ENCODE assay signal across 9 mouse cellular contexts in genomic region chr8:94118776-94119430, GRCm38 (mm10). TPM values are rescaled to one million over a fixed set of nuclear protein-coding genes. Genes with fewer than 3 reads are reported as not detected.
DNase-seq lines count a peak whose midpoint lies in the region; ATAC-seq and TF ChIP-seq lines count a peak whose summit lies in the region.
"Had no signal": no experiment of that assay in that cellular context is flagged by ENCODE, and none has a peak within 500 bp of the region (broad histone marks: within the 10 kb centered on the region; RNA-seq: fewer than 3 reads in every experiment).

No protein-coding gene starts in this region.

- no peaks in the 10 kb centered on the region for H3K27me3 ChIP-seq in liver, postnatal 0 days (ENCODE audit: insufficient read depth, low read length)

- no peak overlapping the region for H3K4me2 ChIP-seq in liver, postnatal 0 days (ENCODE audit: low read depth, low read length)

- H3K36me3 ChIP-seq in liver, postnatal 0 days (replicated peaks; ENCODE audit: insufficient read depth, low read length), result no peaks in the 10 kb centered on the region

- peaks cover 8% of the 10 kb centered on the region; the same call in 1 of the 2 replicates for H3K4me1 ChIP-seq in liver, postnatal 0 days (ENCODE audit: insufficient read depth)

- peak; percentile 92 for ATAC-seq in liver, postnatal 0 days
- no peak for ATAC-seq in megakaryocyte, adult 5-6 weeks (ENCODE audit: poor library complexity, severe bottlenecking)

- H3K9ac ChIP-seq in liver, postnatal 0 days (replicated peaks), result no peak overlapping the region

- WGBS in liver, postnatal 0 days (ENCODE audit: insufficient replicate concordance), result 23% methylated on average over 6 of the region's 6 CpGs

- H3K27ac ChIP-seq in liver, postnatal 0 days (ENCODE audit: low read depth), result no peak overlapping the region

- no peak overlapping the region for H3K4me3 ChIP-seq in liver, postnatal 0 days (ENCODE audit: low read depth, low read length)
- H3K4me3 ChIP-seq: erythroblast, embryonic 14.5 days had no signal

- no peaks in the 10 kb centered on the region for H3K9me3 ChIP-seq in liver, postnatal 0 days (ENCODE audit: low read length)

- DNase-seq in cerebellum, adult 18-20 months, result peak; percentile 25 to 34
- no peak for DNase-seq in cerebellum, adult 8-10 months
- peak; percentile 19 for DNase-seq in forelimb bud, embryonic 11.5 days (ENCODE audit: low read depth, low spot score)
- DNase-seq in layer of hippocampus, adult 8-10 months (ENCODE audit: low spot score in 2 of 2), result peak; percentile 73 to 79
- peak; percentile 45 for DNase-seq in liver, postnatal 0 days
- peak; percentile 60 to 69 for DNase-seq in right cerebral cortex, postnatal 36 days (ENCODE audit: low spot score in 2 of 2)
- DNase-seq in urinary bladder, postnatal 14 days (ENCODE audit: low spot score), result no peak

- no peak for TF ChIP-seq CTCF in liver, postnatal 0 days (IDR thresholded peaks at IDR 0.05; ENCODE audit: low read depth)

- TF ChIP-seq EP300 in liver, postnatal 0 days (IDR thresholded peaks at IDR 0.05; ENCODE audit: low read depth), result peak; percentile 61; the same call in 1 of the 2 replicates

RNA-seq across cellular contexts. Expression of gene Mt4, which starts 18.1 kb away (rescaled TPM):
- total RNA-seq in layer of hippocampus, adult 8-10 months (2022), result not detected
- polyA plus RNA-seq in liver, postnatal 0 days (2015; fragmentation: Nextera tagmentation; extraction: Ambion mirVana), result not detected in 2 replicates
- not detected in 2 replicates for total RNA-seq in megakaryocyte, adult 5-6 weeks (2015)
- not detected in 2 replicates for total RNA-seq in megakaryocyte, adult 5-6 weeks (2017)
- polyA plus RNA-seq: erythroblast, embryonic 14.5 days had no signal

RNA-seq across cellular contexts. Expression of gene Bbs2, which starts 20.2 kb away (rescaled TPM):
- total RNA-seq in layer of hippocampus, adult 8-10 months (2022), result 10 to 100 TPM; 26.5 to 30.1 (median 27.9) TPM
- 1.5 and 1.8 TPM in 2 replicates for polyA plus RNA-seq in liver, postnatal 0 days (2015; fragmentation: Nextera tagmentation; extraction: Ambion mirVana)
- total RNA-seq in megakaryocyte, adult 5-6 weeks (2015), result 7.3 and 8.7 TPM in 2 replicates
- 4.2 and 5.0 TPM in 2 replicates for total RNA-seq in megakaryocyte, adult 5-6 weeks (2017)

RNA-seq across cellular contexts. Expression of gene Mt3, which starts 33.5 kb away (rescaled TPM):
- 1,000 to 10,000 TPM in 2 of 4 experiments, 100 to 1,000 TPM in 2; 946 to 1,303 (median 1,087) TPM for total RNA-seq in layer of hippocampus, adult 8-10 months (2022)
- polyA plus RNA-seq in liver, postnatal 0 days (2015; fragmentation: Nextera tagmentation; extraction: Ambion mirVana), result not detected in 2 replicates
- total RNA-seq in megakaryocyte, adult 5-6 weeks (2015), result not detected in 2 replicates
- not detected in 2 replicates for total RNA-seq in megakaryocyte, adult 5-6 weeks (2017)
- polyA plus RNA-seq: erythroblast, embryonic 14.5 days had no signal

RNA-seq across cellular contexts. Expression of gene Mt2, which starts 53.6 kb away (rescaled TPM):
- 1,000 to 10,000 TPM in 1 of 4 experiments, 100 to 1,000 TPM in 3; 368 to 1,095 (median 602) TPM for total RNA-seq in layer of hippocampus, adult 8-10 months (2022)
- polyA plus RNA-seq in liver, postnatal 0 days (2015; fragmentation: Nextera tagmentation; extraction: Ambion mirVana), result 507 and 771 TPM in 2 replicates
- 0.76 and 2.8 TPM in 2 replicates for total RNA-seq in megakaryocyte, adult 5-6 weeks (2015)
- 2.0 and 4.2 TPM in 2 replicates for total RNA-seq in megakaryocyte, adult 5-6 weeks (2017)

RNA-seq across cellular contexts. Expression of gene Mt1, which starts 60.0 kb away (rescaled TPM):
- total RNA-seq in layer of hippocampus, adult 8-10 months (2022), result 1,000 to 10,000 TPM in 1 of 4 experiments, 100 to 1,000 TPM in 3; 351 to 1,100 (median 605) TPM
- polyA plus RNA-seq in liver, postnatal 0 days (2015; fragmentation: Nextera tagmentation; extraction: Ambion mirVana), result 2,663 and 3,863 TPM in 2 replicates
- 18.6 and 24.3 TPM in 2 replicates for total RNA-seq in megakaryocyte, adult 5-6 weeks (2015)
- 32.5 and 48.1 TPM in 2 replicates for total RNA-seq in megakaryocyte, adult 5-6 weeks (2017)

Comparison
In these comparisons a context has a peak if more than half of its experiments do, and no peak if none do; other contexts are left out.
1. DNase-seq: peak in cerebellum, adult 18-20 months (2 of 2), forelimb bud, embryonic 11.5 days (single experiment), layer of hippocampus, adult 8-10 months (2 of 2), liver, postnatal 0 days (single experiment) and right cerebral cortex, postnatal 36 days (2 of 2); none in cerebellum, adult 8-10 months (single experiment) and urinary bladder, postnatal 14 days (single experiment).
2. RNA of gene Mt3, which starts 33.5 kb away (total RNA-seq): 946 to 1,303 TPM in layer of hippocampus, adult 8-10 months; not detected in megakaryocyte, adult 5-6 weeks; every median in the first group is over 100 times any median in the second.